Comparison of ENCODE assay signal across 30 mouse cellular contexts in genomic region chr4:63643956-63644726, GRCm38 (mm10). TPM values are rescaled to one million over a fixed set of nuclear protein-coding genes. Genes with fewer than 3 reads are reported as not detected.
"Had no signal": no experiment of that assay in that cellular context is flagged by ENCODE, and none has a peak within 500 bp of the region (broad histone marks: within the 10 kb centered on the region; RNA-seq: fewer than 3 reads in every experiment).

No protein-coding gene starts in this region.

- H3K4me1 ChIP-seq: limb, embryonic 12.5 days; limb, embryonic 15.5 days; neural tube, embryonic 13.5 days; stomach, embryonic 15.5 days had no signal

- H3K4me2 ChIP-seq: limb, embryonic 12.5 days; limb, embryonic 15.5 days; liver, embryonic 11.5 days; lung, embryonic 14.5 days; neural tube, embryonic 13.5 days; stomach, embryonic 15.5 days had no signal

- H3K4me3 ChIP-seq: left cerebral cortex, adult 2 months; limb, embryonic 12.5 days; limb, embryonic 15.5 days; myocyte; neural tube, embryonic 13.5 days; stomach, embryonic 15.5 days had no signal

- H3K9me3 ChIP-seq: limb, embryonic 12.5 days; limb, embryonic 15.5 days; neural tube, embryonic 13.5 days; stomach, embryonic 15.5 days had no signal

- H3K27me3 ChIP-seq: limb, embryonic 12.5 days; limb, embryonic 15.5 days; neural tube, embryonic 13.5 days; stomach, embryonic 15.5 days had no signal

- DNase-seq: kidney, postnatal 36 days; layer of hippocampus, postnatal 36 days; left cerebral cortex, postnatal 4 days; liver, postnatal 0 days; lung, embryonic 14.5 days; midbrain, embryonic 14.5 days; retina, postnatal 1 day; right cerebral cortex, postnatal 25 days; spleen, adult 18-20 months; thymus, postnatal 36 days had no signal

- H3K9ac ChIP-seq: limb, embryonic 12.5 days; limb, embryonic 15.5 days; liver, embryonic 14.5 days; liver, postnatal 0 days; lung, embryonic 14.5 days; neural tube, embryonic 13.5 days; stomach, embryonic 15.5 days had no signal

- ATAC-seq: liver, postnatal 0 days; lung, postnatal 0 days had no signal

- H3K36me3 ChIP-seq: limb, embryonic 12.5 days; limb, embryonic 15.5 days; neural tube, embryonic 13.5 days; stomach, embryonic 15.5 days had no signal

- H3K27ac ChIP-seq: kidney, postnatal 0 days; left cerebral cortex, adult 2 months; limb, embryonic 12.5 days; limb, embryonic 15.5 days; liver, embryonic 14.5 days; macrophage; neural tube, embryonic 13.5 days; stomach, embryonic 15.5 days had no signal

RNA-seq across cellular contexts. Expression of gene Gm11214, which starts 19.0 kb away (rescaled TPM):
- total RNA-seq: layer of hippocampus, adult 8-10 months; layer of hippocampus, postnatal 10 days; layer of hippocampus, postnatal 36 days; left cerebral cortex, adult 2 months; left cerebral cortex, postnatal 14 days; left cerebral cortex, postnatal 4 days; megakaryocyte, adult 5-6 weeks; monocyte, adult 5-6 weeks; neutrophil, adult 5-6 weeks had no signal
- polyA plus RNA-seq: kidney, embryonic 14.5 days; kidney, postnatal 0 days; limb, embryonic 12.5 days; limb, embryonic 15.5 days; liver, embryonic 11.5 days; liver, embryonic 14.5 days; liver, postnatal 0 days; lung, embryonic 14.5 days; lung, postnatal 0 days; macrophage; midbrain, embryonic 14.5 days; myocyte; neural tube, embryonic 13.5 days; stomach, embryonic 15.5 days; thymus, postnatal 0 days; urinary bladder, adult 2 months had no signal

RNA-seq across cellular contexts. Expression of gene Tex48, which starts 21.9 kb away (rescaled TPM):
- total RNA-seq: layer of hippocampus, adult 8-10 months; layer of hippocampus, postnatal 10 days; layer of hippocampus, postnatal 36 days; left cerebral cortex, adult 2 months; left cerebral cortex, postnatal 14 days; left cerebral cortex, postnatal 4 days; megakaryocyte, adult 5-6 weeks; monocyte, adult 5-6 weeks; neutrophil, adult 5-6 weeks had no signal
- polyA plus RNA-seq: kidney, embryonic 14.5 days; kidney, postnatal 0 days; limb, embryonic 12.5 days; limb, embryonic 15.5 days; liver, embryonic 11.5 days; liver, embryonic 14.5 days; liver, postnatal 0 days; lung, embryonic 14.5 days; lung, postnatal 0 days; macrophage; midbrain, embryonic 14.5 days; myocyte; neural tube, embryonic 13.5 days; stomach, embryonic 15.5 days; thymus, postnatal 0 days; urinary bladder, adult 2 months had no signal

RNA-seq across cellular contexts. Expression of gene Gm11213, which starts 39.1 kb away (rescaled TPM):
- total RNA-seq: layer of hippocampus, adult 8-10 months; layer of hippocampus, postnatal 10 days; layer of hippocampus, postnatal 36 days; left cerebral cortex, adult 2 months; left cerebral cortex, postnatal 14 days; left cerebral cortex, postnatal 4 days; megakaryocyte, adult 5-6 weeks; monocyte, adult 5-6 weeks; neutrophil, adult 5-6 weeks had no signal
- polyA plus RNA-seq: kidney, embryonic 14.5 days; kidney, postnatal 0 days; limb, embryonic 12.5 days; limb, embryonic 15.5 days; liver, embryonic 11.5 days; liver, embryonic 14.5 days; liver, postnatal 0 days; lung, embryonic 14.5 days; lung, postnatal 0 days; macrophage; midbrain, embryonic 14.5 days; myocyte; neural tube, embryonic 13.5 days; stomach, embryonic 15.5 days; thymus, postnatal 0 days; urinary bladder, adult 2 months had no signal
